In genomic region chr3:142701407-142701989, GRCm38 (mm10) we compare ENCODE assay signal across 8 mouse cellular contexts. TPM values are rescaled to one million over a fixed set of nuclear protein-coding genes. Genes with fewer than 3 reads are reported as not detected.
DNase-seq lines count a peak whose midpoint lies in the region; ATAC-seq lines count a peak whose summit lies in the region.

No protein-coding gene starts in this region.

- no peak for DNase-seq in heart, postnatal 4 days
- peak; percentile 39 for DNase-seq in ZHBTc4 (ENCODE audit: low read depth, low spot score)
- DNase-seq in urinary bladder, postnatal 14 days (ENCODE audit: low spot score), result no peak
- DNase-seq in cerebellum, adult 11 months, result no peak
- DNase-seq in layer of hippocampus, postnatal 25 days (ENCODE audit: extremely low spot score in 1 of 2, low spot score in 1 of 2), result no peak

- no peak for ATAC-seq in heart, embryonic 11.5 days (replicated peaks; ENCODE audit: insufficient number of reproducible peaks, low FRiP score, low TSS enrichment)
- ATAC-seq in hindbrain, embryonic 13.5 days (ENCODE audit: low FRiP score), result peak; percentile 12; the same call in 1 of the 2 replicates
- peak; percentile 68 for ATAC-seq in megakaryocyte-erythroid progenitor cell, adult 5-6 weeks (replicated peaks; ENCODE audit: low FRiP score, low TSS enrichment, poor library complexity, severe bottlenecking)

- H3K9me3 ChIP-seq in heart, embryonic 11.5 days (replicated peaks; ENCODE audit: control insufficient read depth, low read length), result 0 out of 2 replicates have a peak, but pooled peaks cover 2% of the 10 kb centered on the region
- H3K9me3 ChIP-seq in hindbrain, embryonic 13.5 days, result no peaks in the 10 kb centered on the region

- peaks cover 9% of the 10 kb centered on the region; the same call in 1 of the 2 replicates for H3K4me1 ChIP-seq in heart, embryonic 11.5 days (ENCODE audit: control insufficient read depth, insufficient read depth, low read length)
- peaks cover 16% of the 10 kb centered on the region for H3K4me1 ChIP-seq in hindbrain, embryonic 13.5 days (replicated peaks)

- H3K4me2 ChIP-seq in heart, embryonic 11.5 days, result peak overlapping the region; percentile 84
- peak overlapping the region; percentile 85 for H3K4me2 ChIP-seq in hindbrain, embryonic 13.5 days

- no peak overlapping the region for H3K27ac ChIP-seq in heart, embryonic 11.5 days (ENCODE audit: low read depth, low read length)
- H3K27ac ChIP-seq in hindbrain, embryonic 13.5 days, result no peak overlapping the region

- WGBS in heart, embryonic 11.5 days (ENCODE audit: insufficient replicate concordance), result 16% methylated on average over 15 of the region's 15 CpGs
- 29% methylated on average over 15 of the region's 15 CpGs for WGBS in hindbrain, embryonic 13.5 days

- H3K4me3 ChIP-seq in heart, embryonic 11.5 days (ENCODE audit: low read depth, low read length), result peak overlapping the region; percentile 53
- H3K4me3 ChIP-seq in hindbrain, embryonic 13.5 days, result peak overlapping the region; percentile 58

- no peaks in the 10 kb centered on the region for H3K36me3 ChIP-seq in heart, embryonic 11.5 days (ENCODE audit: control insufficient read depth, insufficient read depth, low read length)
- H3K36me3 ChIP-seq in hindbrain, embryonic 13.5 days, result no peaks in the 10 kb centered on the region

- 0 out of 2 replicates have a peak, but pooled peaks cover 2% of the 10 kb centered on the region for H3K27me3 ChIP-seq in heart, embryonic 11.5 days (ENCODE audit: control insufficient read depth, insufficient read depth, low read length)
- peaks cover 17% of the 10 kb centered on the region for H3K27me3 ChIP-seq in hindbrain, embryonic 13.5 days

- H3K9ac ChIP-seq in heart, embryonic 11.5 days (ENCODE audit: low read depth, low read length), result peak overlapping the region; percentile 68
- peak overlapping the region; percentile 67 for H3K9ac ChIP-seq in hindbrain, embryonic 13.5 days

RNA-seq across cellular contexts. Expression of gene Kyat3, which starts 0.6 kb away (rescaled TPM):
- 9.5 and 11.3 TPM in 2 replicates for polyA plus RNA-seq in heart, embryonic 11.5 days (2014; fragmentation: Nextera tagmentation; extraction: Ambion mirVana)
- total RNA-seq in heart, postnatal 4 days (2021), result 1 to 10 TPM; 5.7 to 6.1 TPM
- 5.1 and 5.3 TPM in 2 replicates for polyA plus RNA-seq in hindbrain, embryonic 13.5 days (2015; fragmentation: Nextera tagmentation; extraction: Ambion mirVana)
- total RNA-seq in megakaryocyte-erythroid progenitor cell, adult 5-6 weeks (2014; fragmentation: Nextera tagmentation), result 6.1 and 13.5 TPM in 2 replicates
- 11.6 and 15.1 TPM in 2 replicates for total RNA-seq in megakaryocyte-erythroid progenitor cell, adult 5-6 weeks (2017)
- 1 to 10 TPM; 6.3 to 6.6 TPM for total RNA-seq in layer of hippocampus, postnatal 25 days (2021)
